ENCODE assay signal across 12 mouse cellular contexts in genomic region chr1:160306866-160307616, GRCm38 (mm10).
DNase-seq lines count a peak whose midpoint lies in the region; ATAC-seq lines count a peak whose summit lies in the region.
"Had no signal": no experiment of that assay in that cellular context is flagged by ENCODE, and none has a peak within 500 bp of the region (broad histone marks: within the 10 kb centered on the region; RNA-seq: fewer than 3 reads in every experiment).

No protein-coding gene starts in this region.

- no peak for DNase-seq in lung, postnatal 10 days
- DNase-seq in thymus, postnatal 14 days: peak; percentile 78
- DNase-seq in adipocyte (ENCODE audit: low spot score): no peak
- no peak for DNase-seq in adrenal gland, adult (ENCODE audit: inconsistent age in 2 of 2, low spot score in 1 of 2)
- no peak for DNase-seq in left cerebral cortex, postnatal 25 days (ENCODE audit: low spot score in 2 of 2)
- DNase-seq: gastrocnemius, postnatal 25 days; midbrain, embryonic 14.5 days had no signal

- intact Hi-C loops in left cerebral cortex, postnatal 25 days (cut with DNase I): no loop called here

- peak; percentile 40 for ATAC-seq in lung, embryonic 15.5 days (ENCODE audit: borderline replicate concordance, extremely low read depth, low FRiP score, low TSS enrichment)
- peak; percentile 67 for ATAC-seq in inflammation-experienced regulatory T-cells, adult 6 months
- ATAC-seq: hindbrain, embryonic 16.5 days had no signal

- H3K27me3 ChIP-seq in lung, embryonic 15.5 days: no peaks in the 10 kb centered on the region
- H3K27me3 ChIP-seq in megakaryocyte, embryonic 14.5 days (replicated peaks): no peaks in the 10 kb centered on the region
- H3K27me3 ChIP-seq: embryonic facial prominence, embryonic 12.5 days had no signal

- H3K4me1 ChIP-seq in lung, embryonic 15.5 days: peaks cover 19% of the 10 kb centered on the region; the same call in 1 of the 2 replicates
- peaks cover 79% of the 10 kb centered on the region for H3K4me1 ChIP-seq in megakaryocyte, embryonic 14.5 days

- H3K27ac ChIP-seq in lung, embryonic 15.5 days: peak overlapping the region; percentile 74
- H3K27ac ChIP-seq: embryonic facial prominence, embryonic 12.5 days had no signal

- no peaks in the 10 kb centered on the region for H3K36me3 ChIP-seq in lung, embryonic 15.5 days
- peaks cover 18% of the 10 kb centered on the region for H3K36me3 ChIP-seq in megakaryocyte, embryonic 14.5 days (replicated peaks; ENCODE audit: low read length)
- H3K36me3 ChIP-seq: embryonic facial prominence, embryonic 12.5 days had no signal

- WGBS in lung, embryonic 15.5 days: 30% methylated on average over 10 of the region's 10 CpGs

- H3K9ac ChIP-seq in lung, embryonic 15.5 days: no peak overlapping the region
- H3K9ac ChIP-seq: embryonic facial prominence, embryonic 12.5 days had no signal

- peak overlapping the region; percentile 37 for H3K4me2 ChIP-seq in lung, embryonic 15.5 days
- H3K4me2 ChIP-seq: embryonic facial prominence, embryonic 12.5 days had no signal

- H3K9me3 ChIP-seq in lung, embryonic 15.5 days: no peaks in the 10 kb centered on the region
- H3K9me3 ChIP-seq in megakaryocyte, embryonic 14.5 days: no peaks in the 10 kb centered on the region
- H3K9me3 ChIP-seq: embryonic facial prominence, embryonic 12.5 days had no signal

- H3K4me3 ChIP-seq in lung, embryonic 15.5 days: peak overlapping the region; percentile 10; the same call in 1 of the 2 replicates
- peak overlapping the region; percentile 92 for H3K4me3 ChIP-seq in megakaryocyte, embryonic 14.5 days (replicated peaks)
- H3K4me3 ChIP-seq: embryonic facial prominence, embryonic 12.5 days had no signal
